Mouse (Mus musculus): ENCODE measurements around the gene Cilp.

- TF ChIP-seq POLR2A (IDR thresholded peaks at IDR 0.05; ENCODE audit: low read depth, low read length) (no peak), CTCF (IDR thresholded peaks at IDR 0.05; ENCODE audit: borderline replicate concordance, insufficient read depth, low read length) (no peak)
These were observed 33.7 kb upstream of the Cilp start for GRCm38 (mm10) chr9:65231284-65231683.

Data from embryonic fibroblast, embryonic 13.5 days (primary cell).